Mouse (Mus musculus) induced T-regulatory cell, adult 2 months (primary cell): ENCODE data around the gene Sycp2l.
"Not testable (repeated sequence)": the region's sequence is repeated elsewhere in the genome, so short reads cannot be mapped to it uniquely, and the experiment has no call there.

Experiments
- DNase-seq: peaks from one replicate; pipeline ENCODE4 v3.0.0-alpha.2; 2012; ENCODE audit warnings: low read depth

Sycp2l gene

GRCm38 (mm10) chr13:41128326-41128725 lies 14.2 kb downstream of the Sycp2l start:
- DNase-seq: peak; percentile 35

DNA sequence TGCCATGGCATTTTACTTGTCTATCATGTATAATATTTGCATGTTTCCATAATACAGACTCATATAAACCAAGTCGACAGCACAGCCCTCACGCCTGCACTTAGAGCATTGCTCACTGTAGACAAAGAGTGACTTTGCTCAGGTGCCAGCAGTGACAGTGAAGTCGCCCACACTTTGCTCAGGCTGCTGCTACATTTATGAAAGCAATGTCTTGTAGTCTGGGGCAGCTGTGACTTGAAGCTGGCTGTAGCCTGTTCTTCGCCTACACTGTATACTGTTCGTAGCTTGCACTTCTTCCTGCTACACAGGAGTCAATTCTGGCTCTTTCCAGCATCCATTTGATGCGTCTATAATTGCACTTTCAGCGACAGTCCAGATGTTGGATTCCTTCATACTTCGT lies 15.0 kb downstream of the Sycp2l start:
- no peak for DNase-seq

- DNase-seq: peak; percentile 74
Measured at GRCm38 (mm10) chr13:41134901-41135300, 20.8 kb downstream of the Sycp2l start.

DNA sequence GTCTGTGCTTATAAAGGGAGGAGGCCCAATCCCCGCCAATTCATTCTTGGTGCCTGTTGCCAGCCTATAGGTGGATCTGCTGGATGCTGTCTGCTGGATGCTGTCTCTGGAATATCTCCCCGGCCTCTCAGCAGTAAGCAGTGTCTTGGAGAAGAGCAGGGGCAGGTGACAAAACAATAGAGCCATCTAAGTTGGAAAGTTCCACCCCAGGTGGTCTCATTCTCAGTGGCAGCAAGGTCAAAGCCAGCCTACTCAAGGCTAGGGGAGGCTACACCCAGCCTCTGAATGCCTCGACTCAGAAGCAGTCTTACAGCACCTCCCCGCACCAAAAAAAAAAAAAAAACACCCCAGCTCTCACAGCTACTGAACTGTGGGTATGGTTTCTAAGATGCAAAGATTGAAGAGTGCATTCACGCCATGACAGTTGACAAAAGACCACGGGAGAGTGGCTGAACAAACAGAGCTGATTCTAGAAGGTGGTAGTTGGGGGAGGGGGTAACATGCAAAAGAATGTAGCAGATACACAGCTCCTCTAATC lies 31.4 kb downstream of the Sycp2l start:
- no peak for DNase-seq

DNA sequence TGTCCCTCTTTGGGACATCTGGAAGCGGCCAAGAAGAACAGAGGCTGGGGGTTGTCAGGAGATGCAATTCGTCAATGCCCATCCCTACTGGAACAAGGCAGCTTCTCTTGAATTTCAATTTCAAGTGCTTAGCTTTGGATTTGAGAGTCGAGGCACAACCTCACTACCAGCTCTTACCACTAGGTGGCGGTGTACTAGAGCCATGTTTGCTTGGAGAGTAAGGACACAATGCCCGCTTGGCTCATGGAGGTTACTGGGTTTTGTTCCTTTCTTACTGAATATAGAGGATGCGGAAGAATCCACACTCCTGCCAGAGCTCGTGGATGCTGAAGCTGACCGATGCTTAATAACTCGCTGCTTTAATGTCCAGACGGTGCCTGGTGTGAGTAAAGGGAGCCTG lies 32.2 kb downstream of the Sycp2l start:
- peak; percentile 78 for DNase-seq

- DNase-seq: no peak
Measured at GRCm38 (mm10) chr13:41153146-41153545, 39.0 kb downstream of the Sycp2l start.

DNA sequence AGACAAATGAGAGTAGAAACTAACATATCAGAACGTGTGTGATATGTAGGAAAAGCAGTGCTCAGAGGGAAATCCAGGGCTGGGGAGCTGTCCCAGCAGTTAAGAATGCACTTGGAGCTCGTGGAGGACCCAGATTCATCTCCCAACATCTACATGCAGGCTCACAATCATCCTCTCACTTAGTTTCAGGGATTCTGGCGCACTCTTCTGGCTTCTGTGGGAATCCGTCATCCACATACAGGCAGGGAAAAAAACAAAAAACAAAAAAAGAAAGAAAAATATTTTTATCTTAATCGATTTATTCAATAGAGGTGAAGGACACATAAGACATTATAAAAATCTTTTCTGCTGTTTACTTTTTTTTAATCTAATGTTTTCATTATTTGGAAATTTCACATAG lies 44.3 kb downstream of the Sycp2l start:
- DNase-seq: no peak

DNA sequence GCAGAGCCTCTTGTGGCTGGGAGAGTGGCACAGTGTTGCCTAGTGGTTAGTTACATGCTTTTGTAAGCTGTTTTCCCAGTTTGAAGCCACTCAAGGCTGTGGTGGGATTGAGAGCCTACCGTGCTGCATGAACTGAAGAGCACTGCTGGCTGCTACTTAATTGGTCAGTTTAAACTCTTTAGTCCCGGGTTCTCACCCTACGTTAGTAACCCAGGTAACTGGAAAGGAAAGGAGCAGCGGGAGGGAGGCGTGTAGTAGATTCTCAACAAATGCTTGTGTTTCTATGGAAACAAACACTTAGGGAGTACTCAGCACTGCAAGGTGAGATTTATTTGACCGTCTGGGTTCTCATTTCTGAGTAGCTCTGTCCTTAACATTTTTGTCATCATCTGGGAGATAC lies 73.8 kb downstream of the Sycp2l start:
- no peak for DNase-seq

DNA sequence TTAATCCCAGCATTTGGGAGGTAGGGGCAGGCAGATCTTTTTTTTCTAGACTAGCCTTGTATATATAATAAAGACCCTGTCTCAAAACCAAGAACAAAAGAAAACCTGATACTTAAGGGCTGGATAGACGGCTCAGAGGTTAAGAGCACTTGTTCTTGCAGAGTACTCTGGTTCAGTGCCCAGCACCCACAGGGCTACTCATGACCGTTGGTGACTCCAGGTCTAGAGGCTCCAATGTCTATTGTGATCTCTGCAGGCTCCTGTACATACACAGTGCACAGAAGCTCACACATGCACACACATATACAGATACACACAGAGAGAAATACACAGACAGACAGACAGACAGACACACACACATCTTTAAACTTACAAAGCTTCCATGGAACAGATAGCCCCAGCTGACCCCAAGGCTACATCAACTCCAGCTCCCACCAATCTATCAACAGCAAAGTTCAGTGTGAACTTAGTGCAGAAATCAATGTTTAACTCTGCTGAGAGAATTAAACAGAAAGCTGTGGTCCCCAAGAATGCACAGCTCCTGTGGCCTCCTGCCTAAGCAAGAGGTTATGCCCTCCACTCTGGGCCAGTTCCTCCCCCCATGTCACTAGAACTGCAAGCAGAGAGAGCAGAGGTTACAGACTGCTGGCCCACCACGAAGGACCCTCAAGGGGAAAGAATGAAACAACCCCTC lies 81.7 kb downstream of the Sycp2l start:
- no peak for DNase-seq

- no peak for DNase-seq
Measured at GRCm38 (mm10) chr13:41200861-41201260, 86.8 kb downstream of the Sycp2l start.

GRCm38 (mm10) chr13:41203289-41203688 lies 89.2 kb downstream of the Sycp2l start:
- DNase-seq: no peak

- DNase-seq: no peak
Measured at GRCm38 (mm10) chr13:41203691-41204090, 89.6 kb downstream of the Sycp2l start.

GRCm38 (mm10) chr13:41205568-41205967 lies 91.5 kb downstream of the Sycp2l start:
- DNase-seq: not testable (repeated sequence)

DNA sequence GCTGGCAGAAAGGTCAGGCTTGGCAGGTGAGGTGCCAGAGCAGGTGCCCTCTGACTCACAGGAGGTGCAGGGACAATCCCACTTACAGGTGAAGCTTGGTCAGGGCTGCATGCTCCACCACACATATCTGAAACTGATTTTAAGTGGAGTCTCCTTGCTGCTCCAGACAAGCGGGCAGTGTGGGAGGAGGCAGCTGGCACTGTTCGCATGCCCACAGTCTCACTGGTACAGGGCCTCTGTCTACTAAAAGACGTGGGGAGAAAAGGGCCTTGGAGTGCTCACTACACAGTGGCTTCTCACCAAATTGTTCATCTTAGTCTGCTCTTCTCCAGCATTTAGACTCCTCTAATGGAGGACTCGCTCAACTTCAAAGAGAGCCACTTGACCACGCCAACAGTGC lies 92.1 kb downstream of the Sycp2l start:
- DNase-seq: no peak

GRCm38 (mm10) chr13:41211276-41211675 lies 97.2 kb downstream of the Sycp2l start:
- DNase-seq: no peak

DNA sequence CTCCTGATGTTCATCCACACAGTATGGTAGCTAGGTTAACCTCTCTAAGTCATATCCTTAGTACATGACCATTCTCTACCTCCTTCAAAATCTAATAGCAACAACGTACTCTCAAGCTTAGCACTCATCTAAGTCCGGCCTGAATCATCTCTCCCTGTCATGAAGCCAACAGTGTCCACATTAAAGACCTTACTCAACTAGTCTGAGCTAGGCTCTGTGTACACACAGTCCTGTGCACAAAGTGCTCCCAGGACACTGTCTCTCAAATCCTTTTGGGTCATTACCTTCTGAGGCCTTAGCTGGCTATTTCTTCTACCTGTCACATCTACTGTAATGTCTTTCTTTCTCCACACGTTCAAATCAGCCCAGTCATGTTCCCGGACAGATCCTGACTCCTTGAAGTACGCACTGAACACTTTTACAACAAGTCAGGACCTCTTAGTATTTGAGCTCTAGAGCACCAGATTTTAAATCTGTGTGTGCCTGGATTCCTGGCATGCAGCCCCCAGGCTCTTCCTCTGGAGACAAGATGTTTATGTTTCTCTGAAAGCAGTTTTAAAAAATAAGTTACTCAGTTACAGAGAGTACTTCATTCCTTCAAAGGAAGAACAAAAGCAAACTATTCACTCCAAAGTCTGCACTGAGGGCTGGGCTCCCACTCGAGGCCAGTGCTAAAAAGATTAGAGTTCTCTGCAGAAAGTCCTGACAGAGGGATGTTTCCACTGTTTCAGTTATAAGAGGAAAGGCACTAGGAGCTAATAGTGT lies 98.6 kb downstream of the Sycp2l start:
- no peak for DNase-seq

- DNase-seq: no peak
Measured at GRCm38 (mm10) chr13:41215669-41216068, 101.6 kb downstream of the Sycp2l start.

DNA sequence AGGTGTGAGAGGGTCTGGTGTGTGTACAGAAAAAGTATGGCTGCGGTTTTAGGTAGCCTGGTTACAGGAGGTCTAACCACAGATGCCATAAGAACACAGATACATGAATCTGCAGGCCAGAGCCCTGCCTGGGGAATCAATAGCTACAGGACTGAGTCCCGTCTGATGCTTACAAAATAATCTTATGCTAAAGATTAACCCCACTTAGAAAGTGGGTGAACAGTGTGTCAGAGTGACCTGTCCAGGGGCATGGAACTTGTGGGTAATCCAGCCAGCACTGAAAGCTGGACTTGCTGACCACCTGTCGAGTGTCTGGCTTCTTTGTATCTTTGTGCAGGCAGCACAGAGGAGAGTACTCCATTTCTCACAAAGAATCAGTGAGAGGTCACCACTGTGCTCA lies 102.1 kb downstream of the Sycp2l start:
- DNase-seq: no peak

- DNase-seq: no peak
Measured at GRCm38 (mm10) chr13:41219056-41219455, 104.9 kb downstream of the Sycp2l start.

DNA sequence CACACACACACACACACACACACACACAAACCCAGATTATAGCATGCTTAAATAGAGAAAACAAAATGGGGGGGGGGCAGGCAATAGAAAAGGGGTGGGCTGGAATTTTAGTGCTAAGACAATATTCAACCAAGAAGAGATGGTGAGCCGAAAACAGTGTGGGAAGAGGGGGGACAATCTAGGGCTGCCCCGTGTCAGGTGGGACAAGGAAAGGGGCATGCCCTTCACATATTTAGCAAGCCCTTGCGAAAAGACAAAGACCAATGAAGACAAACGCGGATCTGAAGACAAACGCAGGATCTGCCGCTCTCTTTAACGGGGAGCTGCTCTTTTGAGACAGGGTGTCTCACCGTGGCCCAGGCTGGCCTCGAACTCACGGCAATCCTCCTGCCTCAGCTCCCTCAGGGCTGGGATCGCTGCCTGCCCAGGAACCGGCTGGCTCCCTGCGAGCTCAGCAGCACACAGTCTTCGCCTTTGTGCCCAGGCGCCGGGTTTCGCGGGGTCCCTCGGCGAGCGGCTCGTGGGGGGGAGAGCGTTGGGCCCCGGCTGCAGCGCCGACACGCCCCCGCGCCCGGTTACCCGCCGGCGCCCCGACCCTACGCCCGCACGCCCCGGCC lies 105.7 kb downstream of the Sycp2l start:
- DNase-seq: no peak

- DNase-seq: peak; percentile 69
Measured at GRCm38 (mm10) chr13:41220304-41220834, 106.3 kb downstream of the Sycp2l start, which contains the start of gene Elovl2. TSS of gene Elovl2 (minus strand) at chr13:41220405.
